Mouse (Mus musculus): Measurements from ENCODE around the gene Tbc1d4. TPM values are rescaled to one million over a fixed set of nuclear protein-coding genes. Genes with fewer than 3 reads are reported as not detected.

Gene Tbc1d4
- polyA plus RNA-seq, 1 experiment from 2014 or later, result 18.5 TPM

GRCm38 (mm10) chr14:101565661-101566060, 43.3 kb downstream of the Tbc1d4 start:
- Histone ChIP-seq H3K9me3 (no peaks in the 10 kb centered on the region), H3K4me3 (no peak overlapping the region), H3K36me3 (no peaks in the 10 kb centered on the region), H3K27ac (replicated peaks) (peak overlapping the region; percentile 45; the same call in 1 of the 2 replicates), H3K4me2 (no peak overlapping the region), H3K27me3 (replicated peaks) (no peaks in the 10 kb centered on the region), H3K4me1 (peaks cover 56% of the 10 kb centered on the region), H3K9ac (no peak overlapping the region)
- WGBS, result 65% methylated on average over 3 of the region's 3 CpGs
- ATAC-seq (ENCODE audit: extremely low read depth, insufficient number of reproducible peaks, low FRiP score, low TSS enrichment), result no peak

- no peak overlapping the region for H3K4me3 ChIP-seq
- peaks cover 65% of the 10 kb centered on the region for H3K4me1 ChIP-seq
- no peaks in the 10 kb centered on the region for H3K9me3 ChIP-seq
- H3K27ac ChIP-seq (replicated peaks), result peak overlapping the region; percentile 62
- H3K36me3 ChIP-seq, result no peaks in the 10 kb centered on the region
- peak overlapping the region; percentile 61 for H3K9ac ChIP-seq
- ATAC-seq (ENCODE audit: extremely low read depth, insufficient number of reproducible peaks, low FRiP score, low TSS enrichment), result no peak; the same call in 1 of the 2 replicates
- peak overlapping the region; percentile 59 for H3K4me2 ChIP-seq
- H3K27me3 ChIP-seq (replicated peaks), result no peaks in the 10 kb centered on the region
- 32% methylated on average over 12 of the region's 12 CpGs for WGBS
Observed at GRCm38 (mm10) chr14:101561251-101561701, 47.7 kb downstream of the Tbc1d4 start.

- Histone ChIP-seq H3K36me3 (no peaks in the 10 kb centered on the region), H3K27ac (replicated peaks) (no peak overlapping the region), H3K9ac (no peak overlapping the region), H3K4me1 (peaks cover 67% of the 10 kb centered on the region), H3K9me3 (no peaks in the 10 kb centered on the region), H3K27me3 (replicated peaks) (no peaks in the 10 kb centered on the region), H3K4me3 (no peak overlapping the region), H3K4me2 (no peak overlapping the region)
- 62% methylated on average over 3 of the region's 3 CpGs for WGBS
- no peak for ATAC-seq (ENCODE audit: extremely low read depth, insufficient number of reproducible peaks, low FRiP score, low TSS enrichment)
Observed at GRCm38 (mm10) chr14:101559446-101559845, 49.5 kb downstream of the Tbc1d4 start.

GRCm38 (mm10) chr14:101548885-101549573, 60.0 kb downstream of the Tbc1d4 start:
- WGBS, result 78% methylated on average over 20 of the region's 20 CpGs
- H3K4me3 ChIP-seq, result no peak overlapping the region
- no peak overlapping the region for H3K9ac ChIP-seq
- no peak overlapping the region for H3K27ac ChIP-seq (replicated peaks)
- H3K36me3 ChIP-seq, result no peaks in the 10 kb centered on the region
- H3K4me1 ChIP-seq, result peaks cover 12% of the 10 kb centered on the region; the same call in 1 of the 2 replicates
- H3K4me2 ChIP-seq, result no peak overlapping the region
- H3K9me3 ChIP-seq, result no peaks in the 10 kb centered on the region
- H3K27me3 ChIP-seq (replicated peaks), result no peaks in the 10 kb centered on the region
- ATAC-seq (ENCODE audit: extremely low read depth, insufficient number of reproducible peaks, low FRiP score, low TSS enrichment), result no peak

GRCm38 (mm10) chr14:101541863-101542262, 67.1 kb downstream of the Tbc1d4 start:
- H3K4me3 ChIP-seq, result no peak overlapping the region
- H3K36me3 ChIP-seq, result no peaks in the 10 kb centered on the region
- no peaks in the 10 kb centered on the region for H3K9me3 ChIP-seq
- ATAC-seq (ENCODE audit: extremely low read depth, insufficient number of reproducible peaks, low FRiP score, low TSS enrichment), result no peak
- no peak overlapping the region for H3K27ac ChIP-seq (replicated peaks)
- 64% methylated on average over 9 of the region's 9 CpGs for WGBS
- H3K27me3 ChIP-seq (replicated peaks), result no peaks in the 10 kb centered on the region
- H3K4me1 ChIP-seq, result peaks cover 28% of the 10 kb centered on the region
- H3K9ac ChIP-seq, result no peak overlapping the region
- H3K4me2 ChIP-seq, result no peak overlapping the region

GRCm38 (mm10) chr14:101541141-101541540, 67.8 kb downstream of the Tbc1d4 start:
- 79% methylated on average over 5 of the region's 5 CpGs for WGBS
- H3K36me3 ChIP-seq, result no peaks in the 10 kb centered on the region
- H3K4me1 ChIP-seq, result peaks cover 28% of the 10 kb centered on the region
- no peaks in the 10 kb centered on the region for H3K27me3 ChIP-seq (replicated peaks)
- no peak for ATAC-seq (ENCODE audit: extremely low read depth, insufficient number of reproducible peaks, low FRiP score, low TSS enrichment)
- no peak overlapping the region for H3K9ac ChIP-seq
- H3K27ac ChIP-seq (replicated peaks), result no peak overlapping the region
- H3K4me3 ChIP-seq, result no peak overlapping the region
- H3K4me2 ChIP-seq, result no peak overlapping the region
- no peaks in the 10 kb centered on the region for H3K9me3 ChIP-seq

GRCm38 (mm10) chr14:101540466-101540865, 68.5 kb downstream of the Tbc1d4 start:
- 88% methylated on average over 3 of the region's 3 CpGs for WGBS
- no peaks in the 10 kb centered on the region for H3K27me3 ChIP-seq (replicated peaks)
- no peak overlapping the region for H3K4me3 ChIP-seq
- H3K36me3 ChIP-seq, result no peaks in the 10 kb centered on the region
- no peak overlapping the region for H3K4me2 ChIP-seq
- H3K4me1 ChIP-seq, result peaks cover 27% of the 10 kb centered on the region
- H3K9me3 ChIP-seq, result no peaks in the 10 kb centered on the region
- ATAC-seq (ENCODE audit: extremely low read depth, insufficient number of reproducible peaks, low FRiP score, low TSS enrichment), result no peak
- no peak overlapping the region for H3K9ac ChIP-seq
- no peak overlapping the region for H3K27ac ChIP-seq (replicated peaks)

- Histone ChIP-seq H3K4me1 (peaks cover 24% of the 10 kb centered on the region), H3K9ac (no peak overlapping the region), H3K27ac (replicated peaks) (peak overlapping the region; percentile 54), H3K9me3 (no peaks in the 10 kb centered on the region), H3K4me2 (no peak overlapping the region), H3K4me3 (no peak overlapping the region), H3K36me3 (no peaks in the 10 kb centered on the region), H3K27me3 (replicated peaks) (no peaks in the 10 kb centered on the region)
- 17% methylated on average over 2 of the region's 2 CpGs for WGBS
- ATAC-seq (ENCODE audit: extremely low read depth, insufficient number of reproducible peaks, low FRiP score, low TSS enrichment), result peak; percentile 44; the same call in 1 of the 2 replicates
Observed at GRCm38 (mm10) chr14:101537906-101538305, 71.1 kb downstream of the Tbc1d4 start.

GRCm38 (mm10) chr14:101537413-101537812, 71.6 kb downstream of the Tbc1d4 start:
- WGBS, result 79% methylated on average over 1 of the region's 1 CpGs
- H3K36me3 ChIP-seq, result no peaks in the 10 kb centered on the region
- H3K4me1 ChIP-seq, result peaks cover 24% of the 10 kb centered on the region
- H3K27ac ChIP-seq (replicated peaks), result peak overlapping the region; percentile 54
- no peak for ATAC-seq (ENCODE audit: extremely low read depth, insufficient number of reproducible peaks, low FRiP score, low TSS enrichment)
- no peak overlapping the region for H3K9ac ChIP-seq
- H3K27me3 ChIP-seq (replicated peaks), result no peaks in the 10 kb centered on the region
- H3K9me3 ChIP-seq, result no peaks in the 10 kb centered on the region
- H3K4me3 ChIP-seq, result no peak overlapping the region
- H3K4me2 ChIP-seq, result no peak overlapping the region

- Histone ChIP-seq H3K4me1 (peaks cover 28% of the 10 kb centered on the region), H3K4me2 (peak overlapping the region; percentile 55), H3K9ac (peak overlapping the region; percentile 62), H3K36me3 (no peaks in the 10 kb centered on the region), H3K27me3 (replicated peaks) (no peaks in the 10 kb centered on the region), H3K9me3 (no peaks in the 10 kb centered on the region), H3K27ac (replicated peaks) (peak overlapping the region; percentile 91), H3K4me3 (no peak overlapping the region)
- ATAC-seq (ENCODE audit: extremely low read depth, insufficient number of reproducible peaks, low FRiP score, low TSS enrichment), result no peak
- 32% methylated on average over 7 of the region's 7 CpGs for WGBS
Observed at GRCm38 (mm10) chr14:101532090-101532695, 76.8 kb downstream of the Tbc1d4 start.

- WGBS, result 77% methylated on average over 2 of the region's 2 CpGs
- ATAC-seq (ENCODE audit: extremely low read depth, insufficient number of reproducible peaks, low FRiP score, low TSS enrichment), result no peak
Observed at GRCm38 (mm10) chr14:101530455-101530854, 78.5 kb downstream of the Tbc1d4 start.

GRCm38 (mm10) chr14:101529194-101529593, 79.8 kb downstream of the Tbc1d4 start:
- Histone ChIP-seq H3K4me2 (no peak overlapping the region), H3K9me3 (no peaks in the 10 kb centered on the region), H3K27me3 (replicated peaks) (no peaks in the 10 kb centered on the region), H3K9ac (no peak overlapping the region), H3K36me3 (no peaks in the 10 kb centered on the region), H3K27ac (replicated peaks) (no peak overlapping the region), H3K4me1 (peaks cover 41% of the 10 kb centered on the region), H3K4me3 (no peak overlapping the region)
- ATAC-seq (ENCODE audit: extremely low read depth, insufficient number of reproducible peaks, low FRiP score, low TSS enrichment), result no peak
- 78% methylated on average over 6 of the region's 6 CpGs for WGBS

More at GRCm38 (mm10) chr14:101530455-101530854, 78.5 kb downstream of the Tbc1d4 start:
- H3K27ac ChIP-seq (replicated peaks), result no peak overlapping the region
- no peak overlapping the region for H3K4me2 ChIP-seq
- H3K36me3 ChIP-seq, result no peaks in the 10 kb centered on the region
- H3K4me3 ChIP-seq, result no peak overlapping the region
- H3K4me1 ChIP-seq, result peaks cover 39% of the 10 kb centered on the region
- H3K9me3 ChIP-seq, result no peaks in the 10 kb centered on the region
- H3K9ac ChIP-seq, result no peak overlapping the region
- H3K27me3 ChIP-seq (replicated peaks), result no peaks in the 10 kb centered on the region

Data from heart, embryonic 13.5 days (tissue).